Mouse (Mus musculus) thymus, postnatal 10 days (tissue): Measurements from ENCODE around the gene Mbnl1.
A peak's percentile ranks its signal among the peaks of the same experiment; 100 is the strongest.
"Not testable (repeated sequence)": the region's sequence is repeated elsewhere in the genome, so short reads cannot be mapped to it uniquely, and the experiment has no call there.

Experiments
- DNase-seq, 2 experiments: peaks; one replicate each; pipeline ENCODE4 v3.0.0; 2021; ENCODE audit warnings: low spot score in 2 of 2

The Mbnl1 gene

GRCm38 (mm10) chr3:60489509-60489908 is 16.9 kb downstream of the Mbnl1 start:
- DNase-seq: no peak

DNA sequence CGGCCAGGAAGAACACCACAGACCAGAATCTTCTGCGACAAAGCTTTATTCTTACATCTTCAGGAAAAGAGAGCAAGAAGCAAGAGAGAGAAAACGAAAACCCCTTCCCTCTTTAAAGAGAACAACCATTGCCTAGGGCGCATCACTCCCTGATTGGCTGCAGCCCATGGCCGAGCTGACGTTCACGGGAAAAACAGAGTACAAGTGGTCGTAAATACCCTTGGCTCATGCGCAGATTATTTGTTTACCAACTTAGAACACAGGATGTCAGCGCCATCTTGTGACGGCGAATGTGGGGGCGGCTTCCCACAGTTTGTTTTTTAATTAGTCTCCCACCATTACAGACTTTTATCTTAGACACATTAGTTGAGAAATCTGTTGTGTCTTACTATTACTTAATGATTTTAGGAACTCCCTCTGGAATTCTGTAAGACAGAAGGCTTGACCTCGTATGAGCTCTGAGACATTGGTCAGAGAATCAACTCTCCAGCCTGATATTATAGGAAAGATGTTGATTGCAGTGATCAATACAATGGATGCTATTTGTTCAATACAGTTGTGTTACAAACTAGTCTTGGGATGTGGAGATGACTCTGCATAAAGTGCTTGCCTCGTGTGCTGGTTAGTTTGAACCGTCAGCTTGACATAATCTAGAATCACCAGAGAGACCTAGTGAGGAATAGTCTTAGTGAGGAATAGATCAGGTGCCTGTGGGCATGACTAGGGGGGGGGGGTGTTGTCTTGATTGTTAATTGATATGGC is 22.3 kb downstream of the Mbnl1 start:
- DNase-seq: not testable (repeated sequence)

GRCm38 (mm10) chr3:60496197-60496596 is 23.6 kb downstream of the Mbnl1 start:
- DNase-seq: peak; percentile 21 to 31

GRCm38 (mm10) chr3:60498151-60498550 is 25.5 kb downstream of the Mbnl1 start:
- DNase-seq: no peak

DNA sequence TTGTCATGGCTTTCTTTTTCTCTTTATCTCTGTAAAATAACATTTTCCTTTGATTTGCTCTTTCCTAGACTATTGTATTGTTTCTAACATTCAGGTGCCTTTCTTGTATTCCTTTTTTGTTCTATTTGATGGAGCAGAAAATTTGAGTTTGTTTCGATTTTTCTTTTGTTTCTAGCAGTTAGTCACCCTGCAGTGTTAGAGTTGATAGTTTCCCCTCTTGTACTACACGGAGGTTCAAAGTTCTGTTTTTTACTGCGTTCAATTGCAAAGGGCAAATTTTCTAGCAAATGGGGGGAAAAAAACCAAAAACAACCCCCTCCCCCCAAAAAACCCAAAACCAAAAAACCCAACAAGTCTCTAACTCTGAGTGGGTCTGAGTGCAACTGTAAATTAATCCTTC is 26.0 kb downstream of the Mbnl1 start:
- DNase-seq: no peak

GRCm38 (mm10) chr3:60499157-60499578 is 26.5 kb downstream of the Mbnl1 start:
- DNase-seq: no peak

GRCm38 (mm10) chr3:60499718-60500450 is 27.3 kb downstream of the Mbnl1 start:
- DNase-seq: no peak

GRCm38 (mm10) chr3:60500571-60501527 is 28.2 kb downstream of the Mbnl1 start:
- peak; percentile 74 to 82 for DNase-seq

- DNase-seq: peak; percentile 38 to 45
Measured at GRCm38 (mm10) chr3:60501561-60502151, 29.0 kb downstream of the Mbnl1 start.

GRCm38 (mm10) chr3:60502155-60502987 is 29.7 kb downstream of the Mbnl1 start:
- DNase-seq: no peak

DNA sequence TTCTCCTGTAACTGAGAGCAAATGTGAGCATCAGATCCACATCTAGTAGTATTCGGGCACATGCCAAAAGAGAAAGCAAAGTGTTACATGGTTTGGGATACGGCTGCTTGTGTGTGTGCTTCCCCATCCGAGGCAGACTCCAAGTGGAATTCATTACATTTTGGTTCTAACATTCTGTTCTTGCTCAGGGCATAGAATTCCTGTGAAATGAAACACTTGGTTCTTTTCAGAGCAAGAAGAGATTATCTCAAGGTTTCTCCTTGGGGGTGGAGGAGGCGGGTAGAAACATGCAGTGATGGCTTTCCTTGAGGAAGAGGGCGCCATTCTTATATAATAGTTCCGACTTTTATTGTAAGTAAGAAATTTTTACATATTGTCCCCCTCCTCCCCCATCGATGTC is 30.6 kb downstream of the Mbnl1 start:
- DNase-seq: no peak

DNA sequence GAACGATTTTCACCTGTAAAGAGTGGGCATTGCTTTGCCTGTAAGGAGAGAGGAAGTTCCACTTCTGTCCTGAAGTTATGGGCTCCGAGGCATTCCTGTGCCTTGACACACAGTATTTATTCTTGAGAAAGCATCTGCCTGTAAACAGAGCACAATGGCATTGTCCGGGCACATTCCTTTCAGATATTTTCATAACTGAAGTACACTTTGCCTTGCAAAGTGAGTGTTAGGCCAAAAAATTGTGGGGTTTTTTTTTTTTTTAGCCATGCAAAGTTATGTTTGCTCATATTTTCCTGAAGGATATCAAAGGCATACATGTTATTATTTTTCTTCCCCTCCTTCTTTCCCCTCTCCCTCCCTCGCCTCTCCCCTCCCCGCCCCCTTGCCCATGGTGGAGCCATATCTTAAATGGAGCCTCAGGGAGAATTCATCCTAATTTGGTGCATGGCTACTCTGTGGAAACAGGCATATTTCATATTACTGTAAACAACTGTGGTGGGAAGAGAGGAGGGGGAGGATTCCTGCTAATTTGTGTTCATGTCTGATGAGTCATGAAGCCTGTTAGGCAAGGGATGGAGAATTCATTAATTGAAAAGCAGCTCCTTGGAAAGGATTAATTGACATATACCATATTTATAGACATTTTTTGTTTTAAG is 32.3 kb downstream of the Mbnl1 start:
- no peak for DNase-seq

DNA sequence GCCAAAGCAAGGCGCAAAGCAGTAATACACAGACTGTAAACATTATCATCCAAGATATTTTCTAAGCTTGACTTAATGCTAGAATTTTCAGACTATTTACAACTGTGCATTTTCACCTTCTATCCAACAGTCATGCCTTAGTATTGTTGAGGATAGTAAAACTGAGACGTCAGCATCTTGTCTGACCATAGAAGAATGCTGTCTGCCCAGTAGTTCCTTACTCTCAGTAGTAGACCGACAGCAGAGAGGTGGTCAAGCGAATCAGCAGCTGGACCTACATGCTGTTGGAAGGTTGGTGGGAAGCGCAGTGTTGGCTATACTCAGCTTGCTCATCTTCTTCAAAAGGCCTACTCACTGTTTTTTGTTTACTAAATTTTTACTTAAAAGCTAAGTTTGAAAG is 34.2 kb downstream of the Mbnl1 start:
- no peak for DNase-seq

DNA sequence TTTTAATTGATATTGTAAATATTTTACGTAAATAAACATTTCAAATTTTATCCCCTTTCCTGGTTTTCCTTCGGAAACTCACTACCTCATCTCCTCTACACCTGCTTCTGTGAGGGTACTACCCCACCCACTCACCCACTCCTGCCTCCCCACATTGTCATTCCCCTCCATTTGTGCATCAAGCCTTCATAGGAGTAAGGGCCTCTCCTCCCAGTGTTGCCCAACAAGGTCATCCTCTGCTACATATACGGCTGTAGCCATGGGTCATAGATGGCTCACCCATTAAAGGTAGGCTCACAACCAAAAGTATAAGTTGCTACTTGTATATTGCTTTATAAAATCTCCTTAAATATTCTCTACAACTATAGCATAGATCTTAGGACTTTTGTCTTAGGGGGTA is 34.9 kb downstream of the Mbnl1 start:
- DNase-seq: no peak

GRCm38 (mm10) chr3:60507979-60508378 is 35.3 kb downstream of the Mbnl1 start:
- no peak for DNase-seq

DNA sequence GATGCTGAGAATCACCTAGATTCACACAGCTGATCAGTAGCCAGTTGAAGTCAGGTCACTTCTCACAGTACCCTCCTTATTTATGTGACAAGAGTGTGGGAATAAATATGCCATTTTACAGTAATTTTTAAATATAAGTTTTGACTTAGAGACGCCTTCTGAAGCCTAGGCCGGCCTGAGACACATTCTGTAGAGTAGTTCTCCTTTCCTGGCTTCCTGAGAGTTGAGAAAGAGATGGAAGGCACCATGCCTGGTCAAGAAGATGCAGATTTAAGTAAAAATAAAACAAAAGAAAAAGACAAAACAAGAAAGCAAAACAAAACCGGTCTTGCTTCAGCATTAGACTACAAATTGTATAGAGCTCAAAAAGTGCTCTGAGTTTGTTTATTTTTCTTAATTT is 38.6 kb downstream of the Mbnl1 start:
- DNase-seq: no peak

DNA sequence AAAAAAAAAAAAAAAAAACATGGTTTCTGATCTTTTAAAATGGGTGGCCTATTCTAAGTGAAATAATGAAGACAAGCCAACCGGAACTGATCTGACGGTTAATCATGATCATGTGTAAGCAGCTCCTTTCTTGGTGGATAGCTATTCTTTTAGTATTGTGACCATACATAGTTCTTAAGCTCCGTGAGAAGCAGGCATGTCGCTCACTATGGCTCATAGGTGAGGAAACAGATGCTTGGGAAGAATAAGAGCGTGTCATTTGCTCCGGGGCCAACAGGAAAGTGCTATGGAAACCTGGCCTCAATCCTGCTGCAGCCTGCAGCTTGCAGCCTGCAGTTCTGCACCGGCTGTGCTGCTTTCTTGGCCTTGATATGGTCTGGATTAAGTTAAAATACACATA is 40.7 kb downstream of the Mbnl1 start:
- DNase-seq: no peak

DNA sequence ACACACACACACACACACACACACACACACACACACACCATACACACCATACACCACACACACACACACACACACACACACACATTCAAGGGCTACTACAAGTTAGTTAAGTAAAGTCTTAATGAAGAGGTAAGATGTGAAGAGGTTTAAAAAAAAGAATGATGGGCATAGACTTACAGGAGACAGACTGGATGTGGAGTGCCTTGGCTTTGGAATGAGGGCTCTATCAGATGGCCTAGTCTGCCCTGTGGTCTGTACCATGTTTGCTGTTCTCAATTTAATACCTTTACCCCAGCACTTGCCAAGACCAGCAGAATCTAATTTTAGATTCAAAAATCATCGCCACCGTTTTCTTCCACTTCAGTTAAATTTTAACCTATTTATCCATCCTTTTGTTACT is 41.1 kb downstream of the Mbnl1 start:
- no peak for DNase-seq

DNA sequence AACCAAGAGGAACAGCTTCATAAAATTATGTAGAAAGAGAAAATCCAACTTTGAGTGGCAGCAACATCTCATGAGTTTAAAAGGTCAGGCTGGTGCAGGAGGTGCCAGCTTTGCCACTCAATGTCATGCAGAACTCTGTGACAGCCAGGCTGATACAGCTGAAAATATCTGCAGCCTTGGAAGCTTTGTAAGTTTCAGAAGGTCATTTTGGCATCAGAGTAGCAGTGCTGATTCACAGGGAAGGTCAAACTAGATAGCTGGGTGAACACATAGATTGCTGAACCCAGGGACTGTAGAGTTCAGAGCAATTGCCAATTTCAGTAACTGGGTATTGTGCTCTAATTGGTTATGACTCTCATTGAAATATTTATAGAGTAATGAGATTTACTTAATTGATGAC is 42.8 kb downstream of the Mbnl1 start:
- no peak for DNase-seq

DNA sequence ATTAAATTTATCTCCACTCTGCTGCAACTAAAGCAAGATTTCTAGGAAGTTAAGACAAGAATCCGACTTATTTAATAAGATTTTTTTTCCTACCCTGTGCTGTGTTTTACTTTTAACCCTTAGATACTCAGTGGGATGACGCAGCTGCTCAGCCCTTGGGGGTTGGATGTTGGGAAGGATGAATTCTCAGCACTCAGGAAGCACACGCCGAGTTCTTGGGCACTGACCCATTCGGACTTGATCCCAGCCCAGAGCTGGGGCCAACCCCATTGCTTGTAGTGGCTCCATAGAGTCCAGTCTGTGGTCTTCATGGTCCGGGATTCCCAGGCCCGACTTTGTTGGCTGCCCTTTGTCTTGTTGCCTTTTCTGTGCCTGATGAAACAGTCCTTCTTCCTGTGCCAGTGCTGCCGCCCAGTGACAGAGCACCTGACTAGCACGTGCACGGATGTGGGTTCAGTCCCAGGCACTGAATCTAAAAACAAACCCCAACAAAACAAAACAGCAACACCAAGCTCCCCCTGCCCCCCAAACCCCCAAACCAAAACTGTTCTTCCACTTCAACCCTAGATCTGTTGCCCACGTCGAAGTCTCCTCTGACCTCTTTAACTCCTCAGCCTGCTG is 43.5 kb downstream of the Mbnl1 start:
- DNase-seq: peak; percentile 79 to 84
